Mouse (Mus musculus) adrenal gland, postnatal 14 days (tissue): ENCODE measurements around the gene Slc4a3. TPM values are rescaled to one million over a fixed set of nuclear protein-coding genes. Genes with fewer than 3 reads are reported as not detected.
A peak's percentile ranks its signal among the peaks of the same experiment; 100 is the strongest.

ENCODE experiments used
- DNase-seq: peaks from one replicate; pipeline ENCODE4 v3.0.0; 2021; ENCODE audit warnings: mixed read lengths
- long read RNA-seq, 2 experiments: library from polyadenylated mRNA; stranded (forward); transcript quantifications; one replicate each; pipeline ENCODE4 v2.0.0; 2021
- total RNA-seq: library from RNA; stranded (reverse); gene quantifications from 2 replicates; pipeline ENCODE4 v1.2.3, GENCODE M21; 2021

The Slc4a3 gene
- 67.4 and 89.2 TPM in 2 replicates for total RNA-seq
- long read RNA-seq, experiment 1, partial matches to known transcripts, result 57 of 104 reads
- long read RNA-seq, experiment 1, other reads (novel, unspliced or antisense), result 47 of 104 reads
- long read RNA-seq, experiment 2, partial matches to known transcripts, result 44 of 96 reads
- long read RNA-seq, experiment 2, other reads (novel, unspliced or antisense), result 52 of 96 reads

DNA sequence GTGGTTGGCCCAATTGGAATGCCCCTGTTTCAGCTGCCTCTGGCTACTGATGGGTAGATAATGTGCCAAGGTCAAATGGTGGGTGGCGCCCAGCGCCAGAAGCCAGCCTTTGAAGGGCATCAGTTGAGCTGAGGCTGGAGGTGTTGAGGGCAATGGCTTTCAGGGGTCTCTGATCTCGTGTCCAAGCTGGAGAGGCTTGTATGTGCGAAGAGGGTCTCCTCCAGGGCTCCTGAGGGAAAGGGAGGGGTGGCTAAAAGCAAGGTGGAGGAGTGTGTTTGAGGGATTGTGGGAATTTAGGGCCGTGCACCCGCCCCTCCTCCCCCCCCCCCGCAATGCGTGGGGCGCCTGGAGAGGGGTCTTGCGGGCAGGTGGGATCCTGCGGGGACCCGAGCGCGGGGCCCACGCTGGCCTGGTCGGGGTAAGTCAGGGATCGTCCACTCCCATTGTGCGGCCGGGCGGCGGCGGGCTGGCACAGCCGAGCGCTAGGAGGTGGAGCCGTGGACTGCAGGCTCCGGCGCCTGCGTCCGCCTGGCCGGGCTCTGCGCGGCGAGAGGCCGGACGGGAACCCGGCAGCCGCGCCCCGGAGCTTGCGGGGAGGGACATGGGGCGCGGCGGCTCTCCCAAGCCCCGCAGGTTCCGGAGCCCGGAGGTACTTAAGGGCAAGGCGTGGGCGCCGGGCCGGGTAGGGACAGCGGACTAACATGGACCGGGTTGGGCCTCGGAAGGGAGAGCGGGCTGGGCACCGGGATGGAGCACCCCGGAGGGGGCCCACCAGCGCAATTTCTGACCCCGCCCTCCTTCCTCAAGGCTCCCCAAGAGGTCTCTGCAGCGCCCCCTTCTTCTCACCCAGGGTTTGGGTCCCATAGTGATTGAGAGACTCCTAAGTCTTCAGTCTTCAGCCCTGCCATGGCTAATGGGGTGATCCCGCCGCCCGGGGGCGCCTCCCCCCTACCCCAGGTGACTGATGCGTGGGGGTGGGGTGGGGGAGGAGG, at the start of gene Slc4a3:
Slc4a3 (plus strand) TSS at position 302 of the 992 bp plus-strand sequence.
- peak; percentile 87 for DNase-seq

DNA sequence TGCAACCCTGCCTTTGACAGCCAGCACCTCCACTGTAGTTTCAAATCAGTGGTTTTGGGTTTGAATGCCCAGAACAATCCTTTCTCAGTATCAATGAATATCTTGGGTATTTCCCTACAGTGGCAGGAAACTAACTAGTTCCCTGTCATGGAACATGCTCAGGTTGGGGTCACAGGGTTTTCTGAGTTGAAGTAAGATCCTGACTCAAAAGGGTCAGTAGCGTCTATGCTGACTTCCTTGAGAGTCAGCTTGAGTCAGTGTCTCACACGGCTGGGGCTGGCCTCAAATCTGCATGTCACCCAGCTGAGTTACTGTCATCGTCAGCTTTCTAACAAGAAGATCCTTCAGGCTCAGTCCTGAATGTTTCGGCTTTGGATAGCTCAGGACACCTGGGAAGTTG, 47.2 kb upstream of the Slc4a3 start:
- DNase-seq, result no peak

DNA sequence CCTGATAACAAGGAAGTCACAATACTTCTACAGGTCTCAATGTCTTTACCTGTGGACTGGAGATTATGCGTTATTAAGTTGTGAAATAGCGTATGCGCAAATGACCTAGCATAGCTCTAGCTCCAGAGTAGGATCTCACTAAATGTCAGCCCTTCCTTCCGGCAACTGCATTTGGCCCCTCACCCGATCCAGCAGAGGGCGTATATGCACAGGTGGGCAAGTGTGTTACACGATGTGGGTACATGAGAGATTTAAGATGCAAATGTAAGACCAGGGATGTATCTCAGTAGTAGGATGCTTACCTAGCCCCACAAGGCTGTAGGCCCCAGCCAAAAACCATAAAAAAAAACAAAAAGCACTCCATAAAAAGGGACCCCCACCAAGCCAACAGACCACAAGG, 46.6 kb upstream of the Slc4a3 start:
- DNase-seq, result no peak

DNA sequence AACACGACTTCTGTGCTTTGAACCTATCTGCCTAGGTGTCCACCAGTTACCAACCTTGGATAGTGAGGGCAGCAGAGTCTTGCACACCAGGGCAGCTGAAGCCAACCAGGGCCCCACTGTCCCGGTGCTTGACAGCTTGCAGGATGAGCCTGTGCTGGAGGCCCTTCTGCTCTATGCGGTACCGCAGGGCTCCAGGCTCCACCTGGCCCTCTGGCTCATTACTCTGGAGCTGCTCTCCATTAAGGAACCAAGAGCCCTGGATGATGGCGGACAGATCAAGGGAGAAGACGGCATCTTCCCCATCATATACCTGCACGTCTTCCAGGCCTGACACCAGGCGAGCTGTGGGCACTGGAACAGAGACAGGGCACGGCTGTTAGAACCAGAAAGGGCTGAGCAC, 44.2 kb upstream of the Slc4a3 start:
- no peak for DNase-seq

DNA sequence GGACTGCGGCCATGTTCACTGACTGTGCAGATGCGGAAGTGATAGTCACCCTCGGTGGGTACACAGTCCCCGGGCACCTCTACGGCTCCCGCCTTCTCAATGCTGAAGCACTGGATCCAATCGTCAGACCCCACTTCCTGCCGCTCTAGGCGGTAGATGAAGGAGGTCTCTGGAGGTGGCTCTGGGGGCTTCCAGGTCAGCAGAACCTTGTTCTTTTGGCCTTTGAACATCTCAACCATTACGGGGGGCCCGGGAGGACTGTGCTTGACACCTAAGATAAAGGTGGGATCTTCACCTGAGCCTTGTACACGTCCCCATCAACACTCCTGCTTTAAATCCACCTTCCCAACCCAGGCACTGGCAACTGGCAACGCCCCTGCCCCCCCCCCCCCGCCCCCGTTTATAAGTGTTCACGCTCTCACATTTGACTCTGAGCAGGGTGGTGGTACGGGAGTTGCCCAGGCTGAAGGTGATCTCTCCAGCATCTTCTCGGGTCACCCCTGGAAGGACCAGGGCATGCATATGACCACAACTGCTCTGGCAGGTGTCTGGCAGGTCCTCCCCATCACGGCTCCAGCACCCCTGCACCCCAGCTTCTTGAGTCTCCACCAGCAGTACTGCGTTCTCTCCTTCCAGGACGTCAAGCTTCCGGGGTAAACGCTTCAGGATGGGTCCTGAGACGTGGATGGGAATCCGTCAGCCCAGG, 43.0 kb upstream of the Slc4a3 start:
- DNase-seq, result no peak

DNA sequence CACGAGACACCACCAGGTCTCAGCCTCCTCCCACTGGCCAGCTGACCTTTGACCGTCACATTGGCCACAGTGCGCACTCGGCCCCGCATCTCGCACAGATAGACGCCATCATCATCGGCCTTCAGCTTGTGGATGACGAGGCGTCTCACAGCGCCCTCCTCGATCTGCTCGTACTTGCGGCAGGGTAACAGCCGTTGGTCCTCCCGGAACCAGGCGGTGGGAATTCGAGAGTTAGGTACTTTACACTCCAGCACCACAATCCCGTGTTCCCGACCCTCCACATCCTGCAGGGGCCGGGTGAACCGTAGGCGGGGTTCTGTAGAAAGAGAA, 42.5 kb upstream of the Slc4a3 start:
- peak; percentile 48 for DNase-seq

DNA sequence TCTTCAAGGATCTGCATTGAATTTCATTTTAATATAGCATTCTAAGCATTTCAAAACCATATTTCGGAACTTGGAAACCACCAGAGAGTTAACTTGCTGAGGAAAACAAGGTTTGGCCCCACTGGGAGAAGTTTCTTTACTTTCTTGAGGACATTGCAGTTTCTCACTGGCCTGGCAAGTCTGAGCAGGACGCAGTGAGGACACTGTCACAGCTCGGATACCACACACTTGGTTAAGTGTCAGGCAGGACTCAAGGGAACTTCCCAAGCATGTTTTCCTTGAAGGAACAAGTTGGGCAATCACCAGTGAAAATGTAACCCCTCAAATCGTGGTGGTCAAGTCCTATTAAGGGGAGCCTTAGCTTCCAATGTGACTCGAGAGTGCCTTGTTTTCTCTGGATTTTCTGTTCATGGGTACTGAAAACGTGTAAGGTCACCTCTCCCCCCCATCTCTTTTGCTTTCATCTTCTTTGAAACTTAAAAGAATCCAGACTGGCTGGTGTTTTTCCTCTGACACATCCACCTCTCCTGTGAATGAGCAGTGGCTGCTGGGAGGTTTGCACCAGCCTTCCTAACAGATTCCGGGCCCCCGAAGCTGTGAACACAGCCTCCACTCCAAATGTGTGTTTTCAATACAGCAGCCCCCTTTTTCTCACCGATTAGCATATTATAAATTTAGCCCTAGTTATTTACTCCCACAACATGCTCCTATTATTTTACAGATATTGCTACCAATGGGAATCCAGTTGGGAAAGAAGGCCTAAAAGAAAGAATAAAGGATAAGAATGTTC, 41.6 kb upstream of the Slc4a3 start:
- DNase-seq, result peak; percentile 46

DNA sequence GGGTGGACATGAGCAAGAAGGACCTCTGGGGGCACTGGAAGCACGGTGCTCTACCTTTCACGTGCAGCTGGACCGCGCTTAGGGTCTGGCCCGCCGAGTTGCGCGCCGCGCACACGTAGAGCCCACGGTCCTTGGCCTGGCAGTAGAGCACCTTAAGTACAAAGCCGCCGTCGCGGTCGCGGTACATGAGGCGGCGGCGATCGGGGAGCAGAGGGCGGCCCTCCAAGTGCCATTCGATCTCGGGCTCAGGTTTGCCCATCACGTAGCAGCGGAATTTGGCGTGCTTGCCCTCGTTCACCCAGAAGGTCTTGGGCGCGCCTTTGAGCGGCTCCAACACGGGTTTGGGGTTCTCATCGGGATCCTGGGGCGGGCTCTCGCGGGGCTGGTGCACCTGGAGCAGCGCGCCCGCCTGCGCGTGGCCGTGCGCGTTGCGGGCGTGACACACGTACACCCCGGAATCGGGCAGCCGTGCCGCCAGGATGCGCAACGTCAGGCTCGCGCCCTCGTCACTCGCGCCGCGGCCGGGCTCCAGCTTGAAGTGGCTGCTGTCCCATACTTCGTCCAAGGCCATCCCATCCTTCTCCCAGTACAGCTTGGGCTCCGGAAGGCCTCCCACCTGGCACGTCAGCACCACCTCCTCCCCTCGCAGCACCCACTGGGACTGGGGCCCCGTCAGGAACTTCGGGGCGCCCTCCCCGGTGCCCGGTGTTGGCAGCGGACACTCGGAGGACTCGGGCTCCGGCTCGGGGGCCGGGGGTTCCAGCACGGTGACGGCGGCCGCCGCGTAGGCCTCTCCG, 40.7 kb upstream of the Slc4a3 start:
- peak; percentile 91 for DNase-seq

DNA sequence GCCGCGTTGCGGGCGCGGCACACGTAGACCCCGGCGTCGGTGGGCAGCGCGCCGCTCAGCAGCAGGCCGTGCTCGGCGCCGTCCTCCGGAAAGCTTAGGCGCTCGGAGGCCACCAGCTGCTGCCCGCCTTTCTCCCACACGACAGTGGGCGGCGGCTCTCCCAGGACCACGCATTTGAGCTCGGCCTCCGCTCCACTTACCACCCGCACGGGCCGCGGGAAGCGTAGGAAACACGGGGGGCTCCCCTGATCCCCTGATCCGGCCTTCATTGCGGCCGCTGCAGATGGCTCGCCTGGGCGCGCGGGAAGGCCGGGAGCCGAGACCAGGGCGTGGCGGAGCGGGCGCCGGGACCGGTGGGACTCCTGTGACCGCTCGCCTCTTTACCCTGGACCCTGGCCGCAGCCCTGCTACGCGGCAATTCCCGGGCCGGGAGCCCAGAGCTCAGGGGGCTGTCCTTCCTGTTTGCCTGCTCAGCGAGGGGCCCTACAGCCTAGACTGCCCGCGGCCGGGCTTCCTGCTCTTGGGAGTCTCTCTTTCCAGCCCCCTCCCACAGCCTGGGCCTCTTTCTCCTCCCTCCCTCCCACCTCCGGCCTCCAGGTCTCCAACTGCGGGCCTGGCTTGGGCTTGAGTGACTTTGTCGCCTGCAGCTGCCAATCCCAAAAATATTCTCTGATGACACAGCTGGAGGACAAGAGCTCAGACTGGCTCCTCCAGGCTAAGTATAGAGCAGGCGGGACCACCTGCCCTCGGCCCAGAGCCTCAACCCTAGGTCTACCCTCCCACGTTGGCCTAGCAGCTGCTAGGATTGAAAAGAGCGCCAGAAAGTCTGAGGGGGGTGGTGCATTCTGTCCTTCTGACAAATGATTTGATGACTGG, 39.9 kb upstream of the Slc4a3 start, which contains the start of gene Obsl1:
Obsl1 (minus strand) TSS at position 497 of the 876 bp plus-strand sequence.
- peak; percentile 80 for DNase-seq

DNA sequence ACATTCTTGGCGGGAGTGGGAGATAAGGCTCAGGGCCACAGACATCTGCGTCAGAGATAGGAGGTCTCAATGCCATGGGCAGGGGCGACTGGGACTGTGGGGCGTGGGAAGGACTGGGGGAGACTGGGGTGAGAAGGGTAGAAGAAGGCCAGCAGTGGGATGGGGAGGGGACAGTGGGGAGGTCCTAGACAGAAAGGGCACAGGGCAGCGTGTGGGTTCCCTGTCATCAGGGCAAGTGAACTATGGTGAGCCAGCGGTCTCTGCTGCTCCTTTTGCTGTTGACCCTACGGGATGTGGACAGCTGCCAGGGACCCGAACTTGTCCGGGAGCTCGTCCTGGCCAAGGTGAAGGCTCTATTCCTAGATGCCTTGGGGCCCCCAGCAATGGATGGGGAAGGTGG, 39.1 kb upstream of the Slc4a3 start, which contains the start of gene Inha:
Inha (plus strand) TSS at position 72 of the 400 bp plus-strand sequence.
- peak; percentile 68 for DNase-seq

DNA sequence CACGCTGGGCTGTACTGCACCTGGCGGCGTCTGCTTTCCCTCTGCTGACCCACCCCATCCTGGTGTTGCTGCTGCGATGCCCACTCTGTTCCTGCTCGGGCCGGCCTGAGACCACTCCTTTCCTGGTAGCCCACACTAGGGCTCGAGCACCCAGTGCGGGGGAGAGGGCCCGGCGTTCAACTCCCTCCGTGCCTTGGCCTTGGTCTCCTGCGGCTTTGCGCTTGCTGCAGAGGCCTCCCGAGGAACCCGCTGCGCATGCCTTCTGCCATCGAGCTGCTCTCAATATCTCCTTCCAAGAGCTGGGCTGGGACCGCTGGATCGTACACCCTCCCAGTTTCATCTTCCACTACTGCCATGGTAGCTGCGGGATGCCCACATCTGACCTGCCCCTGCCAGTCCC, 36.5 kb upstream of the Slc4a3 start:
- DNase-seq, result peak; percentile 45

DNA sequence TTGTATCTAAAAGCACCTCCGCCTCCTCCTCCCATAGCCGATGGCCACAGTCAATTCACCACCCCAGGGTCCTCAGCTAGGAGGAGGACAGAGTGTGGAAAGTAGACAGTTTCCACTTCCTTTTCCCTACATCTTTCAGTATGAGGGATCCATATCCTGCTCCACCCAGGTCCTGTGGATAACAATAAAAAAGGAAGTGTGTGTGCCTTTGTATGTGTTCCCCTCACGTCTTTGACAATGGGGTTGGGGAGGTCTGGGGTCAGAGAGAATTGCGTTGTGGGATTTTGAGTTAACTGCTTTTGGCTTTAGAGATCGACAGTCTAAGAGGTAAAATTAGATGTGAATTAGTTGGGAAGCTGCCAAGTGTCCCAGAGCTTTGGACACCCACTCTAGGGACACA, 35.9 kb upstream of the Slc4a3 start:
- no peak for DNase-seq

DNA sequence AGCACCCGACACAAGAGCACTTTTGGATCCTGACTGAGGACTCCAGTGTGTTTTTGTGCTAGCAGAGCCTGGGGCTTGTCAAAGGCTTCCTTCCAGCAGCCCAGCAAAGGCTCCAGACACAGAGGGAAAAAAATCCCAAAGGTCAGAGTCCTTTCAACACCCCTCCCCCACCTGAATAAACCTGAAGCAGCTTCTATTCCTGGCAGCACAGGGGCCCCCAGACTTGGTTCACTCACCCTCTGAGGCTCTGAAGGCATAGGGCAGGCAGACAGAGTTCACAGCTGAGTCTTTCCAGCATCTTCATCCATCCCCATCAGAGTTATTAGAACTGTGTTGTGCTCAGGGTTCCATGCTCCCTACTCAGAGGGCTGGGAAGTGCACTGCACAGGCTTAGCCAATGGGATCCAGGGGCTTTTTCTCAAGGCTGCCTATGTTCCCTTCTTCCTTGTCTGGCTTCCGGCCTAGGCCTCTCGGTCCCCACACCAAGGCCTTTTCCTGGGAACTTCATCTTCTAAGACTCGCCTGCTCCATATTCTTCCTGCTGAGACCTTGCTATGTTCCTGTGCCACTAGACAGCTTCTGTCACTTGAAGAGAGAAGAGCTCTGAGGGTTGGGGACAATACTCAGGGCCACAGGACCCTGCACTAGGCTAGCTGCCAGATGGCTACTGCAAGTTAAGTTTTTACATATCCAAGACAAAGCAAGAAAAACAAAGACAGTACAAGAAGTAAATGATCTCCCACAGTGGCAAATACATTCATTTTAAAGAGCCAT, 34.4 kb upstream of the Slc4a3 start:
- peak; percentile 48 for DNase-seq

DNA sequence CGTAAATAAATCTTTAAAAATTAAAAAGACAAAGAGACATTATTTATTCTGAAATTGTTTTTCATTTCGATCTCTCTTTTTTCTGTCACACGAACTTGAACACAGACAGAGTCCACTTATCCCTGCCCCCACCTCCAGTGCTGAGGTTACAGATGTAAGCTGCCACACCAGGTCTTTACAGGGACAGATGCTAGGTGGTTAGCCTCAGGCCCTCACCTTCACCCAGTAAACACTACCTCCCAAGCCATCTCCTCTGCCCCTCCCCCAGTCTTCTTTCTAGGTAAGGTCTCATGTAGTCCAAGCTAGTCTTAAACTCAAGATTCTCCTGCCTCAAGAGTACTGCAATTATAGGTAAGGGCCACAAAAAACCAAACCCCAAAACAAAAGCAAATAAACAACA, 33.5 kb upstream of the Slc4a3 start:
- DNase-seq, result no peak

DNA sequence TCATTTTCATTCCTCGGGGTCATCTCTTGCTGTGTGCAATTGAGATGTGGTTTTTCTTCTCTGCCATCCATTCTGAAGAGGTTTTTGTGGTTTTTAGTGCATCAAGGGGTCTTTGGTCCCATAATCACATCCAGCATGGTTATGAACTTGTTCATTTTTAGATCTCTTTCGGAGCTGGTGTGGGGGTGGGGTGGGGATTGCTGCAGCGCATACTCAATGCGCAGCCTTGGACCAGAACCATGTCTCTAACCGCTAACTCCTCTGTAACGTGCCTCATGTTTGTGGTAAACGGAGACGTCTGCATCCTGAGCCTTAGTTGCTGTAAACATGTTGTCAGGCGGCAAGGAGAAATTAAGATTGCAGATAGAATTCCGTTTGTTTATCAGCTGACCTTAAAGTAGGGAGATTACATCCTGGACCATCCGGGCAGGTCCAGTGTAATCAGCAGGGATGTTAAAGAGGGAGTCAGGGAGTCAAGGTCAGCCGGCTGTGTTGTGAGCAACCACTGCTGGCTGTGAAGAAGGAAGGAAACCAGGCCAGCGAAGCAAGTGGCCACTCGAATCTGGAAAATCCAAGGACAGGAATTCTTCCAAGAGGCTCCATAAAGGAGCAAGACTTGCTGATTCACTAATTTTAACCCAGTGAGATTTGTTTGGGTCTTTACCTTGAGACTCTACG, 29.2 kb upstream of the Slc4a3 start:
- peak; percentile 69 for DNase-seq

DNA sequence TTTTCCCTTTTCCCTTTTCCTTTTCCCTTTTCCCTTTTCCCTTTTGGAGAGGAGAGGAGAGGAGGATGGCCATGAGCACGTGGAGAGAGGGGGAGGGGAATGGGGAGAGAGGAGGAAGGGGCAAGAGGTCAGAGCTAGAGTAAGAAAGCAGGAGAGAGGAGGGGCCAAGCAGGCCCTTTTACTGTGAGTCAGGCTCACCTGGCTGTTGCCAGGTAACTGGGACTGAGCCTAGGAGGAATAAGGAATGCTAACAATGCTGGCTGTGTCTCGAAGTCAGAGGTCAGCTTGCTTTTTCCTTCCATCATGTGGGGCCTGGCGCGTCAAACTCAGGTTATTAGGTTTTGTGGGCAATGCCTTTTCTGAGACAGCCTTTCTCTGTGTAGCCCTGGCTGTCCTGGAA, 28.1 kb upstream of the Slc4a3 start:
- no peak for DNase-seq

DNA sequence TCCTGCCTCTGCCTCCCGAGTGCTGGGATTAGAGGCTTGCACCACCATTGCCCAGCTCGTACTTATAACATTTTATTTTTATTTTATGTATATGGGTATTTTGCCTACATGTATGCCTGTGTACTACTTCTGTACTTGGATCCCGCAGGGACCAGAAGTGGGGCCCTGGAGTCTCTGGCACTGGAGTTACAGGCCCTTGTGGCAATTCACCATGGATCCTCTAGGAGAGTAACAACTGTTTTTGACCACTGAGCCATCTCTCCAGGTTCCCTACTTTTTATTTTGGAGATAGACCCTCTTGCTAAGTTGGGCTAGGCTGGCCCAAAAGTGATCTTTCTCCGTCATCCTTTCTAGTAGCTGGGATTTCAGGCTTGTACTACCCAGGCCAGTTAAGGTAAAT, 27.6 kb upstream of the Slc4a3 start:
- DNase-seq, result no peak

DNA sequence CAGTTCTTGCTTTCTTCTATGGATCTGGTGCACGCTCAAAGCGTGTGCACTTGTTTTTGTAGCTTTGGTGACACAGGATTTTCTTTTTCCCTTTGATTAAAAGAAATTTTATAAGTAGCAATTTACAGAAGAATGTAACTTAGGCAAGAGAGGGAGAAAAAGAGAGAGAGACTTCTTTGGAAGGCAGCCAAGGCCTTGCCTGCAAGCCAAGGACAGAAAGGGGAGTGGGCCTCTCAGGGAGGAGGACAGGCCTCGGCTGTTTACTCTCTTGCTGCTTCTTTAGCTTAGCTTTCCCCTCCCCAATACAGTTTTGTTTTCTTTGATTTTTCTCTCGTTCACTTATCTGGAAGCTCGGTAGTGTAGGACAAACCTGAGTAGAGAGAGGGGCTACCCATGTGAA, 26.5 kb upstream of the Slc4a3 start:
- DNase-seq, result peak; percentile 73
